Mouse (Mus musculus): ENCODE results near the gene Gm48552.

- TF ChIP-seq CTCF (IDR thresholded peaks at IDR 0.05; ENCODE audit: control insufficient read depth, insufficient read depth, low read length) (no peak), POLR2A (IDR thresholded peaks at IDR 0.05; ENCODE audit: borderline replicate concordance, control insufficient read depth, low read depth, low read length) (no peak)
These were observed 19.6 kb downstream of the Gm48552 start for GRCm38 (mm10) chr10:81408424-81408729.

Measured in bone marrow, adult 2 months (tissue).